Mouse (Mus musculus) G1E (cell line): ENCODE results near the gene Tcf19. TPM values are rescaled to one million over a fixed set of nuclear protein-coding genes. Genes with fewer than 3 reads are reported as not detected.
A peak's percentile ranks its signal among the peaks of the same experiment; 100 is the strongest.
"Not testable (repeated sequence)": the region's sequence is repeated elsewhere in the genome, so short reads cannot be mapped to it uniquely, and the experiment has no call there.

ENCODE experiments used
- ATAC-seq: 2 replicates; pipeline ENCODE4 v1.8.0; 2016; ENCODE audit warnings: mild to moderate bottlenecking; ENCODE audit not compliant: insufficient number of reproducible peaks, poor library complexity, low FRiP score, severe bottlenecking; ENCODE audit errors: extremely low read depth
- DNase-seq: peaks from one replicate; pipeline ENCODE4 v3.0.0; 2012; ENCODE audit warnings: low spot score
- H3K27me3 ChIP-seq: 2 replicates; pipeline ENCODE4 v1.6.1; 2012; ENCODE audit warnings: mild to moderate bottlenecking, low read length, inconsistent platforms; ENCODE audit not compliant: insufficient read depth
- H3K36me3 ChIP-seq: replicated peaks from 2 replicates; pipeline ENCODE3; 2012; ENCODE audit warnings: mild to moderate bottlenecking, inconsistent platforms
- H3K4me1 ChIP-seq: 2 replicates; pipeline ENCODE4 v1.6.1; 2012; ENCODE audit warnings: low read depth, low read length, inconsistent platforms, mixed read lengths; ENCODE audit not compliant: insufficient read depth
- H3K4me3 ChIP-seq: 2 replicates; pipeline ENCODE4 v1.5.1; 2012; ENCODE audit warnings: low read depth, mild to moderate bottlenecking, inconsistent platforms, low read length, moderate library complexity, mixed read lengths
- H3K9me3 ChIP-seq: replicated peaks from 2 replicates; pipeline ENCODE4 v1.6.1; 2012; ENCODE audit warnings: inconsistent platforms
- CTCF ChIP-seq: IDR thresholded peaks from 2 replicates; pipeline ENCODE4 v1.5.1; 2012; ENCODE audit warnings: low read depth, low read length, inconsistent platforms, mixed read lengths
- GATA1 ChIP-seq: IDR thresholded peaks from 2 replicates; pipeline ENCODE4 v1.6.1; 2012; ENCODE audit warnings: borderline replicate concordance, low read length, inconsistent platforms, mixed read lengths
- GATA2 ChIP-seq: IDR thresholded peaks from 2 replicates; pipeline ENCODE4 v1.6.1; 2012; ENCODE audit warnings: low read depth, low read length, inconsistent platforms, borderline replicate concordance
- POLR2AphosphoS5 ChIP-seq: IDR thresholded peaks from 2 replicates; pipeline ENCODE4 v1.6.1; 2012; ENCODE audit warnings: low read depth, low read length, inconsistent platforms; ENCODE audit not compliant: insufficient replicate concordance
- TAL1 ChIP-seq: conservative IDR thresholded peaks from 2 replicates; pipeline ENCODE4 v1.6.1; 2012; ENCODE audit warnings: low read depth, low read length, inconsistent platforms, mixed read lengths
- polyA plus RNA-seq: library from polyadenylated mRNA; stranded (reverse); fragments of >175 nt; gene quantifications from 2 replicates; pipeline ENCODE4 v1.2.3, GENCODE M21; 2012
- total RNA-seq, 2 experiments: library from RNA; stranded (forward) in 1 of 2; stranded (reverse) in 1 of 2; fragments of 200-1000 nt in 1 of 2; fragments of >200 nt in 1 of 2; fragmentation: Nextera tagmentation in 1 of 2; gene quantifications; 2 replicates each; pipeline ENCODE4 v1.2.3; 2014 to 2017

Gene Tcf19
- total and polyA plus RNA-seq, 3 experiments, result 29.8 to 67.4 (median 63.4) TPM

DNA sequence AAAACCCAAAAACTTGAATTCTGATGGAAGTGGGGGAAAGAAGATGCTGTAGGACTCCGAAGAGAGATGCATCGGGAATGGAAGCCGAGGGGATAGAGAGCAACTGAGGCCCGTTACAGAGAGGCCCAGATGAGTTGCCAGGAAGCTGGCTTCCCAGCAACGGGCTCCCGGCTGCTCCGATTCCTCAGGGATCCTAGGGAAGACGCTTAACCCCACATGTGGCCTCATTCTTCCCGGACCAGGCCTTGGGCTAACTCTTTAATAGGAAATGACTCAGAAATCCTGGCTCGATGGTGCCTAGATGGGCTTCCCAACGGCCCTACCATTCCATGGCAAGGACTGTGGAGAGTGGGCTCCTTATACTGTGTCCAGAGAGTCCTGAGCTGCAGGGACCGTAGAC lies 902 bp upstream of the Tcf19 start:
- Histone ChIP-seq H3K9me3 (no peaks in the 10 kb centered on the region), H3K27me3 (no peaks in the 10 kb centered on the region), H3K36me3 (peaks cover 72% of the 10 kb centered on the region), H3K4me1 (peaks cover 42% of the 10 kb centered on the region), H3K4me3 (peak overlapping the region; percentile 73)
- TF ChIP-seq TAL1 (no peak), GATA1 (no peak), POLR2AphosphoS5 (no peak), CTCF (no peak), GATA2 (no peak)
- ATAC-seq, result no peak
- peak; percentile 26 for DNase-seq

DNA sequence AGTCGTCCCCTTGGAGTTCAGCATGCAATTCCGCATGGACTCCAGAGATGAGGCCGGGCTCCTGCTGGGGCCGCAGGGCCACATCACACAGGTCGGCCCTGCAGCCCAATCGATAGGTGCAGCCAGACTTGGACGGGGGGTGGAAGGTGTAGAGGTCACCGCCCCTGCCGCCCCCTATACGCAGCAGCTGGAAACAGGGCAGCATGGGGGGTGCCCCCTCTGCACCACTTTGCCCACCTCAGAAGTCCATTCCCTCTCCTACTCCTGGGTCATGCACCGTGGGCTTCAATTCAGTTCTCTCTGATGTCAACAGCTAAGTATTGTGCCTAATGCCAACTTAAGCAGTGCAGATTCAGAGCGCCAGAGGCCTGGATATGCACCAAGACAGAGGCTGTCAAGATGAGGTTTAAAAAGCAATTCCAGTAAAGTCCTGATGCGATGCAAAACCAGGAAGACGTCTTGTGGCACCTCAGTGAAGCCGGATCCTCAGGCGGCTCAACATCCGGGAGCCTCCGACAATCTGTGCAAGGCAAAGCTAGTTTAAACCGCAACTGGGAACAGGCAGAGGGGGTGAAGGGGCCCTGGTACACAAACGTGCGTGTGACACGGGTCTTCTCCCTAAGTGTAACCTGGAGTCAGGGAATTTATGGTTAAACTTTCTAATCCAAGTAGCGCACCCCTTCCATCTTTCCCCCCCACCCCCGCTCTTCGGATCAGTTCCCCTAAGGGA lies 548 bp downstream of the Tcf19 start:
- peaks cover 42% of the 10 kb centered on the region for H3K4me1 ChIP-seq
- no peaks in the 10 kb centered on the region for H3K27me3 ChIP-seq
- DNase-seq (no peak), ATAC-seq (no peak)
- peak overlapping the region; percentile 73 for H3K4me3 ChIP-seq
- H3K9me3 ChIP-seq, result no peaks in the 10 kb centered on the region
- TF ChIP-seq GATA1 (no peak), GATA2 (no peak), CTCF (no peak), TAL1 (no peak), POLR2AphosphoS5 (no peak)
- peaks cover 64% of the 10 kb centered on the region for H3K36me3 ChIP-seq

DNA sequence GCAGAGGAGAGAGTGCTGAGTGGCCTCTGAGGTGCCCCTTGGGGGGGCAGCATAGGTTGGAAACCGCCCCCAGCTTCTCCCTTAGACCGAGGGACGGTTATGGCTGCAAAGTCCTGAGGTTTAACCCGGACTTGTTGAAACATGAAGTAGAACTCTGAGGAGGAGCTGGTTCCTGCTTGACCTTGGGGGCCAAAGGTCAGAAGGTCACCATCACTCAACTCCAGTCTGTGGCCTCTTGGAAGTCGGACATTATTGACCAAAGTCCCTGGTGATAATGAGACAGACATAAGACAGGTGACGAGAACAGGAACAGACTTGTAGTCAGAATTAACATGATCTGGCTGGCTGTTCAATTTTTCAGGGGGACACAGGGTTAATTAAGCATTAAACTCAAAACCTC lies 1.9 kb downstream of the Tcf19 start:
- ATAC-seq, result no peak
- Histone ChIP-seq H3K4me1 (peaks cover 42% of the 10 kb centered on the region), H3K36me3 (peaks cover 51% of the 10 kb centered on the region), H3K27me3 (no peaks in the 10 kb centered on the region), H3K9me3 (no peaks in the 10 kb centered on the region), H3K4me3 (peak overlapping the region; percentile 46; the same call in 1 of the 2 replicates)
- TF ChIP-seq GATA1 (no peak), TAL1 (no peak), CTCF (no peak), POLR2AphosphoS5 (no peak), GATA2 (no peak)
- no peak for DNase-seq

DNA sequence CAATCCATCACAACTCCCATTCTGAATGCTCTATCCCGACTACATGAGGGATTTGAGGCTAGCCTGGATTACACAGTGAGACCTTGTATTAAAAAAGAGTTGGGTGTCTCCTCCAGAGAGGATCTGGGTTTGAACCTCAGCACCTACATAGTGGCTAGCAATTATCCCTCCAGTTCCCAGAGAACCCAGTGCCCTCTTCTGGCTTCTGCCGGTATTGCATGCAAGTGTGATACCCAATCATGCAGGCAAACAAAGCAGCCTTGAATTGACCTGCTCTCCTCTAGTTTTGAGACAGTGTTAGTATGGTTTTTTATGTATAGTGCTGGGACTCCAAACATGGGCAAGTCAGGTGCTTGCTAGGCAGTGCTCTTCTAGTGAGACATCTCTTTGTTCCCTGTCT lies 2.7 kb downstream of the Tcf19 start:
- DNase-seq, result peak; percentile 29
- Histone ChIP-seq H3K4me1 (peaks cover 42% of the 10 kb centered on the region), H3K27me3 (peaks cover 8% of the 10 kb centered on the region), H3K9me3 (no peaks in the 10 kb centered on the region), H3K4me3 (no peak overlapping the region), H3K36me3 (peaks cover 46% of the 10 kb centered on the region)
- TF ChIP-seq CTCF, result peak; percentile 89
- TF ChIP-seq GATA2, result no peak
- no peak for TF ChIP-seq TAL1
- ATAC-seq, result no peak

DNA sequence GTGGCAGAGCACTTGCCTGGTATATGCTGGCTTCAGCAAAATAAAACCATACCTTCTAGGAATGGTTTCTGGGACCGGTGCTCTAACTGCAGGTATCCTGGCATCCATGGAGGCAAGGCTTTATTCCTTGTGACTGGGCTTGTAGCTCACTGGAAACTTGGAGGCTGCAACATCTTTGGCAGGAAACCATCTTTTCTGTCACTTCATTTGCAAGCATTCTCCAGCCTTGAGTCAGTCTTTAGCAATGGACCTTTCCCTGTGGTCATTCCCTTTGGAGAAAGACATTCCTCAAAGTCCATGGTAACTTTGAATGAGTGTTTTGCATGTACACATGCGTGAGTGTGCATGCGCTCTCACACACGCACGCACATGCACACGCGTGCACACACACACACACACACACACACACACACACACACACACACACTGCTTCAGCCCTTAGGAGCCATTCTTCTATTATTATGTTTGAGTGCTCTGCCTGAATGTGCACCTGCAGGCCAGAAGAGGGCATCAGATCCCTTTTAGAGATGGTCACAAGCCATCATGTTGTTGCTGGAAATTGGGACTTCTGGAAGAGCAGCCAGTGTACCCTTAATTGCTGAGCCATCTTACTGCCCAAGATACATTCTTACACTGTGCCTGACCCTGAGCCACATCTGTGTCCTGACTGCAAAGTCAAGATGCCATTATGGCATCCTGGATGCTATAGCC lies 3.6 kb downstream of the Tcf19 start:
- H3K4me3 ChIP-seq, result no peak overlapping the region
- no peak for ATAC-seq
- peaks cover 14% of the 10 kb centered on the region for H3K27me3 ChIP-seq
- H3K4me1 ChIP-seq, result peaks cover 38% of the 10 kb centered on the region
- peaks cover 39% of the 10 kb centered on the region for H3K36me3 ChIP-seq
- no peak for TF ChIP-seq GATA1
- TF ChIP-seq GATA2, result no peak
- no peak for TF ChIP-seq TAL1
- TF ChIP-seq POLR2AphosphoS5, result no peak
- no peak for TF ChIP-seq CTCF
- H3K9me3 ChIP-seq, result no peaks in the 10 kb centered on the region
- DNase-seq, result no peak

DNA sequence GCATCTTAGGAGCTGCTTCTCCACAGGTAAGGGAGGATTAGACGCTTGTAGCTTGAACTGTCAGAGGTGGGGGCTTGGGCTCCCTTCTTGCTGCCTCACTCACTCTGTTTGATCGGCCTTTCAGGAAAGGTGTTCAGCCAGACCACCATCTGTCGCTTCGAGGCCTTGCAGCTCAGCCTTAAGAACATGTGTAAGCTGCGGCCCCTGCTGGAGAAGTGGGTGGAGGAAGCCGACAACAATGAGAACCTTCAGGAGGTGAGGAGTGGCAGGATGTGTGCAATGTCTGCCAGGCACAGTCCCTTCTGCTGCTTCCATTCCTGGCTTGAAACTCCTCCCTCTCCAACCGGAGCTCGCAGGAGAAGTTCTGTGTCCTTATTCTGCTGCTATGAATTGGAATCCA lies 7.3 kb downstream of the Tcf19 start:
- no peak for DNase-seq
- no peak; the same call in 1 of the 2 replicates for ATAC-seq
- Histone ChIP-seq H3K4me3 (no peak overlapping the region), H3K4me1 (peaks cover 12% of the 10 kb centered on the region), H3K9me3 (no peaks in the 10 kb centered on the region), H3K36me3 (peaks cover 22% of the 10 kb centered on the region), H3K27me3 (peaks cover 42% of the 10 kb centered on the region)
- no peak for TF ChIP-seq TAL1
- TF ChIP-seq GATA1, result no peak
- no peak for TF ChIP-seq CTCF
- TF ChIP-seq GATA2, result no peak
- TF ChIP-seq POLR2AphosphoS5, result no peak

DNA sequence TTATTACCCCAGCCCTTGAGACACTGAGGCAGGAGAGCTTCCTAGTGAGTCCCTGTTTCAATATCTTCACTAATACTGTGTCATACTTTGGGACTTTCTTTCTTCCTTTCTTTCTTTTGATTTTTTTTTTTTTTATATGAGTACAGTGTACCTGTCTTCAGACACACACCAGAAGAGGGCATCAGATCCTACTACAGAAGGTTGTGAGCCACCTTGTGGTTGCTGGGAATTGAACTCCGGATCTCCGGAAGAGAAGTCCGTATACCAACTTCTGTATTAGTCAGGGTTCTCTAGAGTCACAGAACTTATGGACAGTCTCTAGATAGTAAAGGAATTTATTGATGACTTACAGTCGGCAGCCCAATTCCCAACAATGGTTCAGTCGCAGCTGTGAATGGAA lies 8.3 kb downstream of the Tcf19 start:
- not testable (repeated sequence) for ATAC-seq, H3K4me3 ChIP-seq, H3K9me3 ChIP-seq, DNase-seq, H3K4me1 ChIP-seq
- Histone ChIP-seq H3K36me3 (peaks cover 12% of the 10 kb centered on the region), H3K27me3 (peaks cover 52% of the 10 kb centered on the region)
